Mouse (Mus musculus) stomach, postnatal 0 days (tissue): ENCODE measurements around the gene Hltf.

ENCODE experiments used
- CTCF ChIP-seq: IDR thresholded peaks from 2 replicates; pipeline ENCODE4 v1.5.1; 2016; ENCODE audit warnings: antibody characterized with exemption, low read depth, mild to moderate bottlenecking, moderate library complexity
- EP300 ChIP-seq: optimal IDR thresholded peaks from 2 replicates; pipeline ENCODE3; 2016; ENCODE audit warnings: antibody characterized with exemption

DNA sequence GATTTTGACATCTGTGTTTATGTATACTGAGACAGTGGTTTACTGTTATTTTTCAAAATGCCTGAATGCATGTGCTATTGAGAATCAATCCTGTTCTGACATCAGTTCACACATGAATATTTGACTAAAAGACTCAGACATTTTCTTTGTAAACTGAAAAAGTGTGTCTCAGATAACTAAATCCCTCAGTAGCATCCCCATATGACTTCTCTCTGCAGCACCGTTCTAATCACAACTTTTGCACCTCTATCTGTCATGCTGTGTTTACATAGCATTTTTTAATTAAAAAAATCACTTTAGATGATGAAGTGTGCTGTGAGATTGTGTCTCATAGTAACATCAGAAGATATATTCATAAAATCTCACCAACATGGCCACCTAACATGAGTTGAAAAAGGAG lies 109.9 kb downstream of the Hltf start:
- no peak for TF ChIP-seq CTCF
- no peak for TF ChIP-seq EP300
